Mouse (Mus musculus): Measurements from ENCODE around the gene Etv1. TPM values are rescaled to one million over a fixed set of nuclear protein-coding genes. Genes with fewer than 3 reads are reported as not detected.

The Etv1 gene
- polyA plus RNA-seq, 1 experiment from 2014 or later, result 18.0 TPM

- Histone ChIP-seq H3K36me3 (replicated peaks) (no peaks in the 10 kb centered on the region), H3K27me3 (ENCODE audit: poor library complexity, severe bottlenecking) (no peaks in the 10 kb centered on the region), H3K4me3 (no peak overlapping the region), H3K9me3 (no peaks in the 10 kb centered on the region), H3K4me1 (no peaks in the 10 kb centered on the region), H3K27ac (no peak overlapping the region)
- DNase-seq (ENCODE audit: extremely low spot score, low spot score), result no peak
Observed at GRCm38 (mm10) chr12:38874470-38874995, 95.4 kb downstream of the Etv1 start.

DNA sequence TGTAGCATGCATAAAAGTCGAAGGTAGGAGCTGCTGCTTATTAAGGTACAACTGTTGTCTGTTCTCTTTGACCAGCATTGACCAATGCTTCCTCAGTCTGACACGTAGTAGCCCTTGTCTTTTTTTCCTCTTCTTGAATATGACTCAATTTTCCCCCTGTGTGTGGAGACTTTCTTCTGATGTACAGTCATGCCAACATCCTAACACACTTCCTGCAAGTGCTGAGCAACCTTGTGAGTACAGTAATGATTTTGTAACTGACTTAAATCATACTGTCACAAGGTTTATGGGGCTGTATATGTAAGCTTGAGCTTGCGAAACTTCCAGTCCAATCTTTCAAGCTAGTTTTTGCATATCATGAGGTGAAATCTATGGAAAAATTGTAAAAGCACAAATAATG lies 125.3 kb downstream of the Etv1 start:
- H3K4me3 ChIP-seq, result no peak overlapping the region
- H3K36me3 ChIP-seq (replicated peaks), result no peaks in the 10 kb centered on the region
- WGBS, result 88% methylated on average over 3 of the region's 3 CpGs
- no peak overlapping the region for H3K27ac ChIP-seq
- no peak for DNase-seq (ENCODE audit: extremely low spot score, low spot score)
- no peaks in the 10 kb centered on the region for H3K4me1 ChIP-seq
- no peaks in the 10 kb centered on the region for H3K9me3 ChIP-seq
- no peaks in the 10 kb centered on the region for H3K27me3 ChIP-seq (ENCODE audit: poor library complexity, severe bottlenecking)

DNA sequence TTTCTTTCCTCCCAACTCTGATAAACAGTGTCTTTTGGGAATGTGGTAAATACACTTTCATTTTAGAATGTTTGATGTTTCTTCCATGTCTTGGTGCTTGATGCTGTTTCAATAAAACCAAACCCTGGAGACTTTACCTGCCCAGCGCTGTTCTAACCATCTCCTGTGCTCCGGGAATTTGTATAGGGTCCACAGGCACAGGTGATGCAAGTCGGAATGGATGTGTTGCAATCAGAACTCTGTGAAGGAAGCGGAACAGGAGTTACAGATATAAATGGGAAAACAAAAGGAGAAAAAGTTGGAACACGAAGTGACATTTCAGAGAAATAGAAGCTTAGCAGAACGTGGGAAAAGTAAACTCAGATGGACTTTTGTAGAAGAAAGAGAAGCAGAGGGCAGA lies 127.1 kb downstream of the Etv1 start:
- H3K27me3 ChIP-seq (ENCODE audit: poor library complexity, severe bottlenecking), result no peaks in the 10 kb centered on the region
- no peak overlapping the region for H3K4me3 ChIP-seq
- H3K4me1 ChIP-seq, result no peaks in the 10 kb centered on the region
- no peak for DNase-seq (ENCODE audit: extremely low spot score, low spot score)
- WGBS, result 93% methylated on average over 6 of the region's 6 CpGs
- no peaks in the 10 kb centered on the region for H3K36me3 ChIP-seq (replicated peaks)
- H3K9me3 ChIP-seq, result no peaks in the 10 kb centered on the region
- H3K27ac ChIP-seq, result no peak overlapping the region

- Histone ChIP-seq H3K27me3 (ENCODE audit: poor library complexity, severe bottlenecking) (no peaks in the 10 kb centered on the region), H3K4me3 (no peak overlapping the region), H3K9me3 (no peaks in the 10 kb centered on the region), H3K36me3 (replicated peaks) (no peaks in the 10 kb centered on the region), H3K27ac (no peak overlapping the region), H3K4me1 (no peaks in the 10 kb centered on the region)
- WGBS, result 81% methylated on average over 9 of the region's 9 CpGs
- DNase-seq (ENCODE audit: extremely low spot score, low spot score), result no peak
Observed at GRCm38 (mm10) chr12:38906812-38907211, 127.6 kb downstream of the Etv1 start.

DNA sequence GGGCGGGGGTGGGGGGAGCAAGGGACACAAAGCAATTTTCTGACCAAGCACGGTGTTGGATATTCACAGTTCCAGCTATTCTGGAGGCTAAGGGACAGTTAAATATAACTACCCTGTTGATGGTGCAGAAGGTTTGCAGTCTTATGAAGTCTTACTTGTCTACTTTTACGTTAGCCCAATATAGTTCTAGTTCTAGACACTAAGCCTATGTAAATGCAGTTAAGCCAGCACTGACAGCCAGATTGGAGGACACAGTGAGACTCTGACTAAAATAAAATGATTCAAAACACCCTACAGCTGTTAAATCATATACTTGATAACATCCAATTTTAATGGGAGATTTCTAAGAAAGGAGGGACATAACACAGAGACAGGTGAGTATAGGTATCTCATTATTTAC lies 129.8 kb downstream of the Etv1 start:
- Histone ChIP-seq H3K36me3 (replicated peaks) (no peaks in the 10 kb centered on the region), H3K4me1 (no peaks in the 10 kb centered on the region), H3K27me3 (ENCODE audit: poor library complexity, severe bottlenecking) (no peaks in the 10 kb centered on the region), H3K9me3 (no peaks in the 10 kb centered on the region), H3K4me3 (no peak overlapping the region), H3K27ac (no peak overlapping the region)
- DNase-seq (ENCODE audit: extremely low spot score, low spot score), result no peak
- 87% methylated on average over 3 of the region's 3 CpGs for WGBS

Data from forebrain, embryonic 10.5 days (tissue).